Mouse (Mus musculus) E14TG2a.4 (cell line): ENCODE measurements at regions not wholly inside any gene's neighbourhood (a gene's known extent, or its start where the extent isn't known, plus 50 kb on each side); places are given as distances from the start of the nearest gene placed in this dataset.

Source experiments
- H3K27me3 ChIP-seq: 2 replicates; pipeline ENCODE4 v1.6.1; 2014; ENCODE audit warnings: low read length, control low read depth; ENCODE audit not compliant: insufficient read depth
- H3K36me3 ChIP-seq: 2 replicates; pipeline ENCODE4 v1.6.1; 2014; ENCODE audit warnings: low read length, control low read depth; ENCODE audit not compliant: insufficient read depth
- H3K4me1 ChIP-seq: replicated peaks from 2 replicates; pipeline ENCODE4 v1.6.1; 2014; ENCODE audit warnings: low read depth, low read length, control low read depth
- H3K4me3 ChIP-seq: replicated peaks from 2 replicates; pipeline ENCODE4 v1.5.1; 2014; ENCODE audit warnings: mild to moderate bottlenecking, low read length
- H3K9me3 ChIP-seq: 2 replicates; pipeline ENCODE4 v1.6.1; 2014; ENCODE audit warnings: low read length, control low read depth
- CTCF ChIP-seq: conservative IDR thresholded peaks from 2 replicates; pipeline ENCODE4 v1.5.1; 2014; ENCODE audit warnings: low read length
- NANOG ChIP-seq: IDR thresholded peaks from 2 replicates; pipeline ENCODE4 v1.6.1; 2014; ENCODE audit warnings: borderline replicate concordance, low read length, mixed read lengths
- POU5F1 ChIP-seq: IDR thresholded peaks from 2 replicates; pipeline ENCODE4 v1.6.1; 2014; ENCODE audit warnings: low read length, borderline replicate concordance

- Histone ChIP-seq H3K4me3 (no peak overlapping the region), H3K9me3 (peaks cover 8% of the 10 kb centered on the region; the same call in 1 of the 2 replicates), H3K36me3 (no peaks in the 10 kb centered on the region), H3K4me1 (peaks cover 10% of the 10 kb centered on the region), H3K27me3 (peaks cover 37% of the 10 kb centered on the region)
- no peak for TF ChIP-seq CTCF
- TF ChIP-seq POU5F1 = no peak
- TF ChIP-seq NANOG = no peak
These were observed 449.0 kb downstream of the Insc start for GRCm38 (mm10) chr7:115192482-115192881.

- H3K9me3 ChIP-seq = peaks cover 8% of the 10 kb centered on the region; the same call in 1 of the 2 replicates
- peaks cover 37% of the 10 kb centered on the region for H3K27me3 ChIP-seq
- peaks cover 10% of the 10 kb centered on the region for H3K4me1 ChIP-seq
- TF ChIP-seq POU5F1 = no peak
- TF ChIP-seq NANOG = peak; percentile 91
- no peak overlapping the region for H3K4me3 ChIP-seq
- H3K36me3 ChIP-seq = no peaks in the 10 kb centered on the region
These were observed 449.7 kb downstream of the Insc start for GRCm38 (mm10) chr7:115192992-115193761.

GRCm38 (mm10) chr7:115204916-115205315 lies 461.4 kb downstream of the Insc start:
- no peaks in the 10 kb centered on the region for H3K4me1 ChIP-seq

GRCm38 (mm10) chr7:115206479-115207134 lies 463.1 kb downstream of the Insc start:
- no peaks in the 10 kb centered on the region for H3K9me3 ChIP-seq
- no peak overlapping the region for H3K4me3 ChIP-seq
- no peaks in the 10 kb centered on the region for H3K4me1 ChIP-seq
- no peaks in the 10 kb centered on the region for H3K36me3 ChIP-seq
- no peaks in the 10 kb centered on the region for H3K27me3 ChIP-seq
- no peak for TF ChIP-seq NANOG
- no peak for TF ChIP-seq CTCF
- no peak for TF ChIP-seq POU5F1

More at GRCm38 (mm10) chr7:115204916-115205315, 461.4 kb downstream of the Insc start:
- Histone ChIP-seq H3K9me3 (no peaks in the 10 kb centered on the region), H3K27me3 (no peaks in the 10 kb centered on the region), H3K4me3 (no peak overlapping the region), H3K36me3 (no peaks in the 10 kb centered on the region)
- no peak for TF ChIP-seq CTCF
- no peak for TF ChIP-seq POU5F1
- TF ChIP-seq NANOG = no peak

- TF ChIP-seq NANOG = no peak
- no peak for TF ChIP-seq POU5F1
- TF ChIP-seq CTCF = no peak
- Histone ChIP-seq H3K4me1 (no peaks in the 10 kb centered on the region), H3K36me3 (no peaks in the 10 kb centered on the region), H3K27me3 (no peaks in the 10 kb centered on the region), H3K9me3 (no peaks in the 10 kb centered on the region), H3K4me3 (no peak overlapping the region)
These were observed 465.3 kb downstream of the Insc start for GRCm38 (mm10) chr7:115208781-115209180.

GRCm38 (mm10) chr7:115210012-115210411 lies 466.5 kb downstream of the Insc start:
- TF ChIP-seq CTCF (no peak), POU5F1 (no peak), NANOG (no peak)
- no peak overlapping the region for H3K4me3 ChIP-seq
- H3K9me3 ChIP-seq = no peaks in the 10 kb centered on the region
- H3K27me3 ChIP-seq = no peaks in the 10 kb centered on the region
- no peaks in the 10 kb centered on the region for H3K4me1 ChIP-seq
- no peaks in the 10 kb centered on the region for H3K36me3 ChIP-seq

- H3K36me3 ChIP-seq = no peaks in the 10 kb centered on the region
- H3K4me3 ChIP-seq = peak overlapping the region; percentile 61
These were observed 473.3 kb downstream of the Insc start for GRCm38 (mm10) chr7:115216838-115217237.

GRCm38 (mm10) chr7:115217255-115217654 lies 473.8 kb downstream of the Insc start:
- Histone ChIP-seq H3K4me1 (peaks cover 5% of the 10 kb centered on the region), H3K4me3 (peak overlapping the region; percentile 61), H3K27me3 (peaks cover 6% of the 10 kb centered on the region; the same call in 1 of the 2 replicates), H3K9me3 (no peaks in the 10 kb centered on the region), H3K36me3 (no peaks in the 10 kb centered on the region)
- TF ChIP-seq NANOG (no peak), CTCF (no peak), POU5F1 (no peak)

More at GRCm38 (mm10) chr7:115216838-115217237, 473.3 kb downstream of the Insc start:
- TF ChIP-seq NANOG (no peak), CTCF (peak; percentile 72)
- peaks cover 5% of the 10 kb centered on the region for H3K4me1 ChIP-seq
- no peaks in the 10 kb centered on the region for H3K9me3 ChIP-seq
- H3K27me3 ChIP-seq = peaks cover 6% of the 10 kb centered on the region; the same call in 1 of the 2 replicates
